Mouse (Mus musculus) liver, embryonic 14.5 days (tissue): Measurements from ENCODE around the gene Abi1.

Experiments
- CTCF ChIP-seq: IDR thresholded peaks from 2 replicates; pipeline ENCODE4 v1.5.1; 2016; ENCODE audit warnings: antibody characterized with exemption, low read depth, control low read depth
- EP300 ChIP-seq: IDR thresholded peaks from 2 replicates; pipeline ENCODE4 v1.6.1; 2016; ENCODE audit warnings: antibody characterized with exemption, low read depth

DNA sequence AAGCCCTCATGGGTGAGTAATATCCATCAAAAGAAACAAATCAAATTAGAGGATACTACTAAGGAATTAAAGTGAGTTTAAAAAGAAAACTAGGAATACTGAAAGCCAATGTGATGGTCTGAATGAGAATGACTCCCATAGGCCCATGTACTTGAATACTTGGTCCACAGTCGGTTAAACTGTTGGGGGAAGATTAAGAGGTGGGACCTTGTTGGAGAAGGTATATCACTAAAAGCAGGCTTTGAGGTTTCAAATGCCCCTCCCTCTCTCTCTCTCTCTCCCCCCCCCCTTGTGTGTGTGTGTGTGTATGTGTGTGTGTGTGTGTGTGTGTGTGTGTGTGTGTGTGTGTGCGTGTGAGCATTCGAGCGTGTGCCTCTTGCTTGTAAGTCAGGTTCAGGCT is 9.4 kb downstream of the Abi1 start:
- TF ChIP-seq CTCF: no peak
- peak; percentile 43 for TF ChIP-seq EP300
